Mouse (Mus musculus): ENCODE results near the gene Gjc2.

- TF ChIP-seq CTCF (IDR thresholded peaks at IDR 0.05; ENCODE audit: low read depth) (no peak), EP300 (IDR thresholded peaks at IDR 0.05; ENCODE audit: low read depth) (no peak)
Measured at GRCm38 (mm10) chr11:59227604-59228121, 44.6 kb upstream of the Gjc2 start.
